Mouse (Mus musculus): ENCODE results near the gene Bricd5. TPM values are rescaled to one million over a fixed set of nuclear protein-coding genes. Genes with fewer than 3 reads are reported as not detected.

Gene Bricd5
- polyA plus RNA-seq, 1 experiment from 2014 or later, result not detected

- H3K27me3 ChIP-seq (ENCODE audit: low read depth, poor library complexity, severe bottlenecking), result 0 out of 2 replicates have a peak, but pooled peaks cover under 1% of the 10 kb centered on the region
- peaks cover 20% of the 10 kb centered on the region for H3K4me1 ChIP-seq
- no peak for DNase-seq (ENCODE audit: low spot score)
- no peaks in the 10 kb centered on the region for H3K9me3 ChIP-seq (replicated peaks)
- H3K4me3 ChIP-seq, result peak overlapping the region; percentile 79; the same call in 1 of the 2 replicates
- WGBS, result 49% methylated on average over 3 of the region's 3 CpGs
- H3K36me3 ChIP-seq, result peaks cover 25% of the 10 kb centered on the region
- H3K27ac ChIP-seq, result peak overlapping the region; percentile 25; the same call in 1 of the 2 replicates
These were observed 6.6 kb downstream of the Bricd5 start for GRCm38 (mm10) chr17:24480201-24480826.

GRCm38 (mm10) chr17:24481027-24481815 lies 7.5 kb downstream of the Bricd5 start:
- Histone ChIP-seq H3K4me1 (peaks cover 25% of the 10 kb centered on the region), H3K9me3 (replicated peaks) (no peaks in the 10 kb centered on the region), H3K27me3 (ENCODE audit: low read depth, poor library complexity, severe bottlenecking) (peaks cover 9% of the 10 kb centered on the region; the same call in 1 of the 2 replicates), H3K27ac (no peak overlapping the region), H3K36me3 (peaks cover 16% of the 10 kb centered on the region), H3K4me3 (no peak overlapping the region)
- 94% methylated on average over 20 of the region's 20 CpGs for WGBS
- no peak for DNase-seq (ENCODE audit: low spot score)

GRCm38 (mm10) chr17:24483495-24483894 lies 9.8 kb downstream of the Bricd5 start:
- H3K4me1 ChIP-seq, result peaks cover 22% of the 10 kb centered on the region
- H3K4me3 ChIP-seq, result no peak overlapping the region
- no peaks in the 10 kb centered on the region for H3K9me3 ChIP-seq (replicated peaks)
- 87% methylated on average over 3 of the region's 3 CpGs for WGBS
- H3K27ac ChIP-seq, result no peak overlapping the region
- H3K27me3 ChIP-seq (ENCODE audit: low read depth, poor library complexity, severe bottlenecking), result peaks cover 31% of the 10 kb centered on the region
- H3K36me3 ChIP-seq, result no peaks in the 10 kb centered on the region
- no peak for DNase-seq (ENCODE audit: low spot score)

- H3K4me1 ChIP-seq, result peaks cover 27% of the 10 kb centered on the region
- H3K27ac ChIP-seq, result 0 out of 2 replicates have a peak overlapping the region, but pooled peaks have one; percentile 15
- H3K9me3 ChIP-seq (replicated peaks), result no peaks in the 10 kb centered on the region
- WGBS, result 44% methylated on average over 11 of the region's 11 CpGs
- no peak for DNase-seq (ENCODE audit: low spot score)
- H3K4me3 ChIP-seq, result no peak overlapping the region
- peaks cover 49% of the 10 kb centered on the region for H3K27me3 ChIP-seq (ENCODE audit: low read depth, poor library complexity, severe bottlenecking)
- no peaks in the 10 kb centered on the region for H3K36me3 ChIP-seq
These were observed 11.6 kb downstream of the Bricd5 start for GRCm38 (mm10) chr17:24485090-24485860.

GRCm38 (mm10) chr17:24488186-24488661 lies 14.5 kb downstream of the Bricd5 start, which contains the start of gene Caskin1:
TSS of gene Caskin1 (plus strand) at chr17:24488601.
- Histone ChIP-seq H3K27me3 (ENCODE audit: low read depth, poor library complexity, severe bottlenecking) (peaks cover 61% of the 10 kb centered on the region), H3K36me3 (no peaks in the 10 kb centered on the region), H3K27ac (peak within 1 kb of the TSS; percentile 83), H3K9me3 (replicated peaks) (no peaks in the 10 kb centered on the region), H3K4me1 (peaks cover 26% of the 10 kb centered on the region), H3K4me3 (peak within 1 kb of the TSS; percentile 71)
- DNase-seq (ENCODE audit: low spot score), result peak; percentile 54
- WGBS, result 2% methylated on average over 45 of the region's 45 CpGs

GRCm38 (mm10) chr17:24488662-24489264 lies 15.1 kb downstream of the Bricd5 start:
- H3K27me3 ChIP-seq (ENCODE audit: low read depth, poor library complexity, severe bottlenecking), result peaks cover 61% of the 10 kb centered on the region
- peak; percentile 72 for DNase-seq (ENCODE audit: low spot score)

GRCm38 (mm10) chr17:24489265-24490030 lies 15.8 kb downstream of the Bricd5 start:
- H3K4me1 ChIP-seq, result peaks cover 26% of the 10 kb centered on the region
- no peaks in the 10 kb centered on the region for H3K9me3 ChIP-seq (replicated peaks)
- peaks cover 61% of the 10 kb centered on the region for H3K27me3 ChIP-seq (ENCODE audit: low read depth, poor library complexity, severe bottlenecking)
- H3K27ac ChIP-seq, result peak overlapping the region; percentile 83; the same call in 1 of the 2 replicates
- DNase-seq (ENCODE audit: low spot score), result no peak
- peak overlapping the region; percentile 71 for H3K4me3 ChIP-seq
- WGBS, result 19% methylated on average over 19 of the region's 19 CpGs
- H3K36me3 ChIP-seq, result no peaks in the 10 kb centered on the region

More at GRCm38 (mm10) chr17:24488662-24489264, 15.1 kb downstream of the Bricd5 start:
- H3K4me3 ChIP-seq, result peak overlapping the region; percentile 71
- H3K27ac ChIP-seq, result peak overlapping the region; percentile 83
- WGBS, result 3% methylated on average over 81 of the region's 81 CpGs
- no peaks in the 10 kb centered on the region for H3K9me3 ChIP-seq (replicated peaks)
- peaks cover 26% of the 10 kb centered on the region for H3K4me1 ChIP-seq
- no peaks in the 10 kb centered on the region for H3K36me3 ChIP-seq

- Histone ChIP-seq H3K36me3 (no peaks in the 10 kb centered on the region), H3K9me3 (replicated peaks) (no peaks in the 10 kb centered on the region), H3K27me3 (ENCODE audit: low read depth, poor library complexity, severe bottlenecking) (peaks cover 59% of the 10 kb centered on the region), H3K4me3 (no peak overlapping the region), H3K4me1 (peaks cover 23% of the 10 kb centered on the region), H3K27ac (no peak overlapping the region)
- DNase-seq (ENCODE audit: low spot score), result no peak
- WGBS, result 82% methylated on average over 4 of the region's 4 CpGs
These were observed 16.7 kb downstream of the Bricd5 start for GRCm38 (mm10) chr17:24490399-24490798.

- H3K36me3 ChIP-seq, result no peaks in the 10 kb centered on the region
- no peak overlapping the region for H3K4me3 ChIP-seq
- H3K9me3 ChIP-seq (replicated peaks), result no peaks in the 10 kb centered on the region
- 50% methylated on average over 2 of the region's 2 CpGs for WGBS
- H3K27ac ChIP-seq, result 0 out of 2 replicates have a peak overlapping the region, but pooled peaks have one; percentile 7
- peaks cover 17% of the 10 kb centered on the region for H3K27me3 ChIP-seq (ENCODE audit: low read depth, poor library complexity, severe bottlenecking)
- peaks cover 9% of the 10 kb centered on the region; the same call in 1 of the 2 replicates for H3K4me1 ChIP-seq
- peak; percentile 49 for DNase-seq (ENCODE audit: low spot score)
These were observed 21.1 kb downstream of the Bricd5 start for GRCm38 (mm10) chr17:24494627-24495335.

- Histone ChIP-seq H3K4me3 (no peak overlapping the region), H3K9me3 (replicated peaks) (no peaks in the 10 kb centered on the region), H3K36me3 (no peaks in the 10 kb centered on the region), H3K27ac (0 out of 2 replicates have a peak overlapping the region, but pooled peaks have one; percentile 7), H3K4me1 (peaks cover 7% of the 10 kb centered on the region; the same call in 1 of the 2 replicates), H3K27me3 (ENCODE audit: low read depth, poor library complexity, severe bottlenecking) (peaks cover 10% of the 10 kb centered on the region)
- WGBS, result 91% methylated on average over 3 of the region's 3 CpGs
- DNase-seq (ENCODE audit: low spot score), result no peak
These were observed 21.8 kb downstream of the Bricd5 start for GRCm38 (mm10) chr17:24495443-24495842.

- WGBS, result 81% methylated on average over 1 of the region's 1 CpGs
- Histone ChIP-seq H3K27ac (no peak overlapping the region), H3K36me3 (no peaks in the 10 kb centered on the region), H3K4me3 (no peak overlapping the region), H3K9me3 (replicated peaks) (no peaks in the 10 kb centered on the region), H3K27me3 (ENCODE audit: low read depth, poor library complexity, severe bottlenecking) (peaks cover 5% of the 10 kb centered on the region), H3K4me1 (peaks cover 7% of the 10 kb centered on the region; the same call in 1 of the 2 replicates)
- DNase-seq (ENCODE audit: low spot score), result no peak
These were observed 22.3 kb downstream of the Bricd5 start for GRCm38 (mm10) chr17:24496026-24496425.

Measured in limb, embryonic 10.5 days (tissue).